Mouse (Mus musculus) kidney, adult 18-20 months (tissue): Measurements from ENCODE around the gene Surf4.

Experiments
- DNase-seq: peaks from one replicate; pipeline ENCODE4 v3.0.0; 2021

The Surf4 gene

DNA sequence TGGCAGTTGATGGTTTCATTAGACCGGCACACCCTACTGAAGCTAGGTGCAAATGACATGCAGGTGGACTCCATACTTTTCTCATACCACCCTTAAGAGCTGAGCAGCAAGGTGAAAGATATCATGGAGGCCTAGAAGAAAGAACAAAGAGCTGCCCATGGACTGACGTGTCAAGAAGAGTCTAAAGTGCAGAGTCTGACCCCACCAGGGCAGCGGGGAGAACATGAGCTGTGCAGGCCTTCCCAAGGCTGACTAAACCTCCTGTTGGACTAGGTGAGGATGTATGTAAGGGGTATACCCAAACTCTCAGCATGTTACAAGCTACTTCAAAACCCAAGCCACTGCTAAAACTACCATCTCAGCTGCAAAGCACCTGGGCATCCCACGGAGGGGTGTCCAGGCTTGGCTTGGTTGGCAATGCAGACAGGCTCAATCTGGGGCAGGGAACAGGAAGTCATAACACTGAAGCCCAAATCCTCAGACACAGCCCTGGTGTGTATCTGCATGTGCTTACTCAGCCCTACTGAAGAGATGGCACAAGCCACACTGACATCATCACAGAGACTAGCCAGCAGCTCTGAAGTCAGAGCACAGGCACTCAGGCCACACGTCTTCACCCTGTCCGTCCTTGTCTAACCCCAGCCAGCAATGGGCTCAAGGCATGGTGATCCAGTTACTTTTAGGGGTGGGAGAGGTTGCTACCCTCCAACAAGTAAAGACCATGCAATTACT, 5.8 kb downstream of the Surf4 start:
- no peak for DNase-seq

DNA sequence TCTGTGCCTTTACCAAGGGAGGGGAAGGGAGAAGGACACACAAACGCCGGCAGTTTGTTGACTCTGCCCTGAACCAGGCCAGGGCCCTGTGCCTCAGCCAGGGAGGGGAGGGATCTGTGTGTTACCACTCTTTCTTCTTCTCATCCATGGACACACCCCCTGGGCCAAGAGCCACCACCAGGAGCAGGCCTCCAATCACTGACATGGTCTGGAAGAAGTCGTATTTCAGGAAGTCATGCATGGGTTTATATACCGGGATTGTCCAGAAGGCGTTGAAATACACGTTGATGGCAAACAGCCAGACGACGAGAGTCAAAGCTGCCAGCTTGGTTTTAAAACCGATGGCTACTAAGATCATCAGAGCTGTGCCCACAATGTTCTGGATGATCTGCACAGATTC, 11.9 kb downstream of the Surf4 start:
- DNase-seq = peak; percentile 52

DNA sequence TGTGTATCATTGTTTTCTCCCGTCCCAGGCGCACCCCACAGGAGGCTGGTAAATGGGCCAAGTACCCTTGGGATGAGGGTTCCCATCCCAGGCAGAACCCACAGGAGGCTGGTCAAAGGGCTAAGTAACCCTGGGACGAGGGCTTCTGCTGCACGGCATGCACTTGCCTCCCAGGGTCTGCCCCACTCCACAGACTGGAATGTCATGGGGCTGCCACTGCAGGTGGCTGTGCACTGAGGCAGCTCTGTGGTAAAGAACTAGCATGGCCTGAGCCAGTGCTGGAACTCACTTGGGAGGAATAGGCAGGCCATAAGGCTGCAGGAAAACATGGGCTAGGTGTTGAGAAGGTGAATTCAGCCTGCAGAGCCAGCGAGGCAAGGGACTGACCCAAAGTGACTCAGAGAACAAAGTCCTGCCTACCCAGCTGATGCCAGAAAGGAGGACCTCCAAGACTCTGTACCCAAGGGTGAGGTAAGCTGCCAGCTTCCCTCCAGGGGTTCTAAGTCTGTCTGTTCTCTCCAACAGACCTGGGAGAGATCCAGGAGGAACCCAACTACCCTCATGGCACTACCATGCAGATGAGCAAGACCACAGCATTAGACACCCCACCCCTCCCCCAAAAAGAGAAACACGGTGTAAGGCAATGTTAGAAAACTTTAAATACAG, 13.4 kb downstream of the Surf4 start:
- DNase-seq = peak; percentile 54

DNA sequence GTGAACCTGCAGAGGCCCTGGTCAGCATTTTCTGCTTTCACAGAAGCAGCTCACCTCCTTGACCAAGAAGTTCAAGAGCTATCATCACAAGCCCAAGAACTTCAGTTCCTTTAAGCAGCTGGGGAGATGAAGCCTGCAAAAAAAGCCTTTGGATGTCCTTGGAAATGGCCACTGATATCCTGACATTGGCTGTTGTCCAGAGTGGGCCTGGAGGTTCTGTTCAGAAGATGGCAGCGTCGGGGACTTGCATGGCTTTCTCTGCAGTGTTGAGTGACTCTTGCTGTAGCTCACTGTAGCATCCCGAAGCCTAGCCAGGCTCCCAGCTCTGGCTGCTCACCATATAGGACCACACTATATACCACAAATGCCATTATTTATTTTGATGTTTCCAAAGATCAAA, 14.0 kb downstream of the Surf4 start:
- no peak for DNase-seq

DNA sequence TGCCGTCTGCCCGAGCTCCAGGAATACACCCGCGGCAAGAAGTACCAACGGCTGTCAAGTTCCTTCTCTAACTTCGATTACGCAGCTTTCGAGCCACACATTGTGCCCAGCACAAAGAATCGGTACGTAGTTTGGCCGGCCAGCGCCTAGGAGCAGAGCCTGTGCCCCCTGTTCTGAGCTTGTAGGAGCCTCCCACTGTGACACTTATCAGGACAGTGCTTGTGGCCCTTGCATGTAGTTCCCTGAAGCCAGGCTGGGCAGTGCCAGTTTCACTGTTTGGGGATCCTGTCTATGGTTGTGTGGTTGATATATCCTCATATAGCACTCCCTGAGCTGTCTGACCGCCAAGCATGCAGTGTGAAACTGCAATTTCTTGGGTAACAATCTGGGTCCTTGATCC, 17.0 kb downstream of the Surf4 start:
- no peak for DNase-seq

DNA sequence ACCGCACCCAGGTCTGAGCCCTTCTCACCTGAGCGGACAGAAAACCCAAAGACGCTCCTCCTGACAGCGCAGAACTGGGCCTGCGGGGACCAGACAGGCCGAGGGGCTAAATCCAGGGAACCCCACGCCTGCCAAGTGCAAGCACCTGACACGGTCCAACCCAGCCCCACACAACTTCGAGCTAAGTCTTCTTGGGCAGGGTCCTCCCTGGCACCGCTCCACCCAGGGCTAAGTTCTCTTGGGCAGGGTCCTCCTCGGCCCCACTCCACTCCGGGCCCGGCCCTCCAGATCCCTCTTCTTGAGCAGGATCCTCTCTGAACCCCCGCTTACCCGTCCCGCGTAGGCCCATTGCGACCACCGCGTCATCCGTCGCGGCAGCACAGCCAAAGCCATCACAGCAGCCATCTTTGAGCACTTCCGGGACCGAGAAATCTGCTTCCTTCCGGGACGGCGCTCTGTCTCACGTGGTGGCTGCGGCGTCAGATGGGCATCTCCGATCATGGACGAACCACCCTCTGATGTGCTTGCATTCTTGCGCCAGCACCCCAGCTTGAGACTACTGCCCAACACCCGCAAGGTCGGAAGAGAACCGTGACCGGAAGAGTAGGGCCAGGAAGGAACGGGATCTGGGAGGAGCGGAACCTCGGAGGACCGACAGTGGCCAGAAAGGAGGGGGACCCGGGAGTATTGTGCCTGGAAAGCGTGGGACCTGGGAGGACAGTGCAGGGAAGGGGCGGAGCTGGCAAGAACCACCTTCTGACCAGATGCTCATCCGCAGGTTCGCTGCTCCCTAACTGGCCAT, 17.6 kb downstream of the Surf4 start, which contains the start of the genes Surf2 and Surf1:
Gene Surf2 (plus strand): TSS at position 441 of the 802 bp plus-strand sequence.
Gene Surf1 (minus strand): TSS at position 604 of the 802 bp plus-strand sequence.
- DNase-seq = peak; percentile 87

DNA sequence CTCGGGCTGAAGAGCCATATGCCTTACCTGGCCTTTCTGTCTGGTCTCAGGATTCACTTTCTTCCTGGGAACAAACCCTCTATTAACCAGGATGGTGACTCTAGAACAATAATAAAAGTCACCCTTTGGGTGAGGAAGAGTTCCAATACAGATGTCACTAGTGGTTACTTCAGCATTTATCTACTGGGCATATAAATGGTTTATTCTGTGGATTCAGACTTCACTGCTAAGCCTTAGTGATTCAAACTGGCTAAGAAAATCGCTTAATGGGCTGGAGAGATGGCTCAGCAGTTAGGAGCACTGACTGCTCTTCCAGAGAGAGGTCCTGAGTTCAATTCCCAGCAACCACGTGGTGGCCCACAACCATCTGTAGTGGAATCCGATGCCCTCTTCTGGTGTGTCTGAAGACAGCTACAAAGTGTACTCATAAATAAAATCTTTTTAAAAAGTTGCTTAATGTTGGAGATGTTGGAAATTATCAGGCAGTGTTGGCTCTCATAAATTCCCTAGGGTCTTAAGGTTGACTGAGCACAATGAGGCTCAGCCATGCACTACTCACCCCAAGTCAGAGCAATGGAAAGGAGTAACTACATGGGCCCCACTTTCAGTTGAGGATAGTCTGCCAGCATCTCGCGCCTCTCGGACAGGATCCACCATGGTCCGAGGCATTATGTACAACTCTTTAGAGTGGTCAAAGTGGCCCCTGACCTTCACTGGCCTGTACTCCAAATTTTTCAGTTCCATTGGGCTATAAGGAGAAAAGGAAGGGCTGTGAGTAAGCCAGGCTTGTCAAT, 19.4 kb downstream of the Surf4 start:
- DNase-seq = no peak

DNA sequence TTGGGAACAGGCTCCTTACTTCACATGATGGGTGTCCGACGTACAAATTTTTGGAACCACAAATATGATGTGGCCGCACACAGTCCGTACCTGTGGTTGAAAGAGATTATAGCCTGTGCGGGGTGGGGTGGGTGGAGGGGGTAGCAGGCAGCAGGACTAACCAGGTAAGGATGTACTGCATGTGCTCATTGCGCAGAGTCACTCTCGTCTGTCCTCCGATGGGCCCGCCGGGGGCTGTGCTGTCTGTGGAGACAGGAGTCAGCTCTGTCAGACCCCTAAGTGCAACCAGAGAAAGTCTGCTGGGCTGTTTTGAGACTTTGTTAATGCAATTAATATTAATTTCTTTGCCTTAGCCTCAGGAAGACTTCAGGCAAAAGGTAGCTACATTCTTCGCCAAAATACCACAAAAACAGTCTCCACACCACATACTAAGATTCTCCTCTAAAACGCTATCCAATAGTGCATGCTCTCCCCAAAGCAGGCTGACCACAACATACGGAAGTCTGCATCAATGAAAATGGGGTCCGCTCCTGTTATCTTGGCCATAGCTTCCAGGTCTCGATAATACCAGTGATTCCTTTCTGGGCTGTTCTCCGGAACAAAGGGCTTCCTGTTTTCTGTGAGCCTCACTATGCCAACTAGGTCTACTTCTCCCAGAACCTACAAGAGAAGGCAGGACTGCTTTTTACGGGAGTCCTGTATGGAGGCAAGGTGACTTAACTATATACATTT, 20.1 kb downstream of the Surf4 start:
- DNase-seq = no peak

DNA sequence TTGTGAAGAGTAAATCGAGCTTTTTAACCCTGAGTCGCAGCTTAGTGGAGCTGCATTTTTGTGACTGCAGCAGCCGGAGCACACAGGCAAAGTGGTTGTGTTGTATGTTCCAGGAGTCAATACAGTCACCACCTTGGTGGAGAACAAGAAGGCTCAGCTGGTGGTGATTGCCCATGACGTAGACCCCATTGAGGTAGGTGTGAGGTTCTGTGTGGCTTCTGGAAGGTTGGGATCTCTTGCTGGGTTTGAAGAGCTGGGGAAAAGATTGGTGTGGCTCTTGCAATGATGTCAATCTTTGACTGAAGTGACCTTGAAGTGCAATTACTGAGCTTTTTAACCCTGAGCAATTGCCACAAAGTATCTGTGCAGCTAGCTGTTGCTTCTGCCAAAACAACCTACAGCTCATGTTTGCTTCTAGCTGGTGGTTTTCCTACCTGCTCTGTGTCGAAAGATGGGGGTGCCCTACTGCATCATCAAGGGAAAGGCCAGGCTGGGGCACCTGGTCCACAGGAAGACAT, 21.4 kb downstream of the Surf4 start:
- DNase-seq = no peak

DNA sequence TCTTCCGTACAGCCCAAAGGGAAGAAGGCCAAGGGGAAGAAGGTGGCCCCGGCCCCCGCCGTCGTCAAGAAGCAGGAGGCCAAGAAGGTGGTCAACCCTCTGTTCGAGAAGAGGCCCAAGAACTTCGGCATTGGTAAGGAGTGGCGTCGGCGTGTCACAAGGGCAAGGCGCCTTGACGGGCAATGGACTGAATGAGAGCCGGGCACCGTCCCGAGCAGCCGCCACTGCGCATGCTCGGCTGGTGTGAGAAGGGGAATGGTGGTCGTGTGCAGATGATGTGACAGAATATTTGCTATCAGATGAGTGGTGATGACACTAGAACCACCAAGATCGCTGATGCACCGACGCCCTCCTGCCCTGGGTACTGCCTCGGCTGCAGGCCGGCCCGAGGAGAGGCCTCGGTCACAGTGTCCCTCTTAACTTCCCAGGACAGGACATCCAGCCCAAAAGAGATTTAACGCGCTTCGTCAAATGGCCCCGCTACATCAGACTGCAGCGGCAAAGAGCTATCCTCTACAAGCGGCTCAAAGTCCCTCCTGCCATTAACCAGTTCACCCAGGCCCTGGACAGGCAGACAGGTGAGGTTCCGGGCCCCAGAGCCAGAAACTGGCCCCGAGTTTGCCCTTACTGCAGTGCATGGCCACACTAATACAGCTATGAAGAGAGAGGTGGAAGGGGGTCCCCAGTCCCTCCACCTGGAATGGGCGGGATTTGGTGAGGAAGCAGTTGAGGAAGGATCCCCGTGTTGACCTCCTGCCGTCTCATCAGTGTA, 22.5 kb downstream of the Surf4 start:
- DNase-seq = no peak

DNA sequence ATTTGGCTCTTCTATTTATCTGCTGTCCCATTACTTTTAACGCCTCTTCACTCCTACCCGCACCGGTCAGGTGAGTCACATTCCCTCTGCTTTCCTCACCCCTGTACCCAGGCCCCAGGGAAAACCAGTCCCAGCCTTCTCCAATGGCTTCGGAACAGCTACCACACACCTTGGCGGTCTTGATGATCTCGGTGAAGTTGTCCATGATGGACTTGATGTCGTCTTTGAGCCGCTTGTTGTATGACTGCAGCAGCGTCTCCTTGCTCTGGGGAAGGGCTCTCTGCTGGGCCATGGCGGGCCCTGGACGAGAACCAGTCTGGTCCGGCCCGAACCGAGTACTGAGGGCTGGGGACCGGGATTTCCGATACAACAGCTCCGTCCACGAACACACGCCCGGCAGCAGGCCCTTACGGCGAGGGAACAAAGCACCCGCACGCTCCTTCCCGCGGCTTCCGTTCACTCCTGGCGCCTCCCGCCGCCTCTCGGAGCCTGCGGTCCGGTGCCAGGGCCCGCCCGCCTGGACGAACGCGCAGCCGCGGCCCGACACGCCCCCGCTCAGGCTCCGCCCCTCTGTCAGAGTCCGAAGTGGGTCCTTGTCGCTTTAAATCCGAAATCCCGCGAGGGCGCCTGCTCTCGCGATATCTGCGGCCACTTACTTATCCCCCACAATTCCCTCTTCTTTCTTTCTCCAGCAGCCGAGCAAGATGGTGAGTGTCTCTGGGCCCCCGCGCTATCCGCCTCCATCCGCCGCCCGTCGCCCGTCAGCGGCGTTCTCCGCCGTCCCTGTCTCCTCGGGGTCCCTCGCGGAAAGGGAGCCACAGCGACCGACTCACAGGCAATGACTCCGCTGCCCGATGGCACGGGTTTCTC, 23.4 kb downstream of the Surf4 start, which contains the start of the genes Med22 and Rpl7a:
Gene Med22 (minus strand): TSS at position 554 of the 870 bp plus-strand sequence.
Gene Rpl7a (plus strand): TSS at position 641 of the 870 bp plus-strand sequence.
- peak; percentile 100 for DNase-seq

DNA sequence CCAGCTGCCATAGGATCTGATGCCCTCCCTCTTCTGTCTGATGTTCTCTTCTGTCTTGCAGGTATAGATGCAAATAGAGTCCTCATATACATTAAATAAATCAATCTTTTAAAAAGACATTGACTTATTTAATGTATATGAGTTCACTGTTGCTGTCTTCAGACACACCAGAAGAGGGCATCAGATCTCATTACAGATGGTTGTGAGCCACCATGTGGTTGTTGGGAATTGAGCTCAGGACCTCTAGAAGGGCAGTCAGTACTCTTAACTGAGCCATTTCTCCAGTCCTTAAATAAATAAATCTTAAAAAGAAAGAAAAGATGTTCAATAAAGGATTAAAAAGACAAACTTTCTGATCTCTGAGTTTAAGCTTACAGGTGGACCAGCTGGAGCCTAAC, 24.3 kb downstream of the Surf4 start:
- DNase-seq = no peak

DNA sequence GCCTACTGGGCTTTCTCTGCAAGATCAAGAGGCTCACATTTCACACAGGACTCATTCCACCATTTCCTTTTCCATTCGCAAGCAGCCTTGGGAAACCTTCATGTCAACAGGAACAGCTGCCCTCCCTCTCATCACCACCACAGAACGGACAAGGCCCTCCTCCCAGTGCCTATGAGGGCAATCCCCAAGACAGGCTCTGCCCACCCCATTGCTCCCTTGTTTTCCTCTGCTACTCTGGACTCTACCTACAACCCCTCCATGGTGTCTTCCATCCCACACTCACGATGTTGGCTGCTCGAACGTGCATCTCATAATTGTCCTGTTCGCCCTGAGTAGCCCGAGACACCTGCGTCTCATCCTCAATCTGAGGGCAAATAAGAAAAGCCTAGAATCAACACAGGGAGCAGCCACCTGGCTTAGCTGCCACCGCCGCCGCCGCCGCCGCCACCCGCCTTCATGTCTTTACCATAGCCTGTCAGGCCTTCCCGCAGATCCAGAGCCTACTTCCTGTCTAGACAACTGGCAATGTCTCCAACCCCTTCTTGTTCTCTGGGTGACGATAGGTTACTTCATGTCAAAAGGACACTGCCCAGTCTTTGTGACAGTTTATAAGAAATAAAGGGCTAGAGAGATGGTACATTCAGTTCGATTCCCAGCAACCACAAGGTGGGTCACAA, 24.9 kb downstream of the Surf4 start:
- no peak for DNase-seq

DNA sequence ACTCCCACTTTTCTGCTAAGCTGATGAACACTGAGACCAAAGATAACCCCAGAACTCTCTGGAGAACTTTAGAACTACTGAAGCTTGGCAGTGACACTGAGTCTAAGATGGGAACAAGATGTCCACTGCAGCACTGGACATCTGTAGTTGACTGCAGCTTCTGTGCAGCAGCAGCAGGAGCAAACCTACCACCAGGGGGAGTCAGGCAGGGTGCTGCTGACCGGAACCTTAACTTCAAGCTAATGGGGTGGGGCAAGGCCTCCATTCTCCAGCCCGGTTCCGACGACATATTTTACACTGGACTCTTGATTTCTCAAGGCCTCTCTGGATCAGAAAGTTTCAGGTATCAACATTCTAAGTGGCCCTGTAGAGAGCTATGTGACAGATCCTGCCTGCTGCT, 26.6 kb downstream of the Surf4 start:
- peak; percentile 59 for DNase-seq

DNA sequence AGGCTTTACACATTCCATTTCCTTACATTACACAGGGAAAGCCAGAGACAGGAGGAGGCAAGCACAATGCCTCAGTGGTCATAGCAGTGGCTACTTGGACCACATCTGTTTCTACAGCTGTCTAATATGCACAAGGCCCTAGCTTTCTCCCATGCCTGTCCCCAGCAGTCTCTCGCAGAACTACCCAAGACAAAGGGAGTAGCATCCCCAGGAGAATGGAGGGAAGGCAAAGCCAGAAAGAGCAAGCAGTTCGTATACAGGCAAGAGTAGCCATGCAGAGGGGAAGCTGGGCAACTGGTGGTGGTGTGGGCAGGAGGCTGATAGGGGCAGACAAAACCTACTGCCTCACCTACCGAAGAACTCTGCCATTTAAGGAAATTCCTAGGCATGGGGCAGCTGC, 27.3 kb downstream of the Surf4 start:
- DNase-seq = no peak

DNA sequence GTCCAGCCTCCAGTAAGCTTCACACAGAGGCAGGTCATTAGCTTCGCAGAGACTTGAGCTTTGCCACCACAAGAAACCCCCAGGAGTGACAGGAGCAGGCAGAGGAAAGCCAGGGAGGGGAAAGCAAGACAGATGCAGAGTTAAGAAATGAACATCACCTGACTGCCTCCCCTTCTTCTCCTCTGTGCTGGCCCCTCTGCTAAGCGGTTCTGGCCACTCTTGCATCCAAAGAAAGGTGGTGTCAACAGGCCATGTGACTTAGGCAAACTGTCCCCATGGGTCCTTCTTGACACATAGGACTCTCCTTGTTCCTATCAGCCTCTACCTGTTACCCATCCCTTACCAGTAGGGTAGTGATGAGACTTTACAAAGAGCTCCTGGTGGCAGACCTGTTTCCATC, 27.8 kb downstream of the Surf4 start:
- no peak for DNase-seq

DNA sequence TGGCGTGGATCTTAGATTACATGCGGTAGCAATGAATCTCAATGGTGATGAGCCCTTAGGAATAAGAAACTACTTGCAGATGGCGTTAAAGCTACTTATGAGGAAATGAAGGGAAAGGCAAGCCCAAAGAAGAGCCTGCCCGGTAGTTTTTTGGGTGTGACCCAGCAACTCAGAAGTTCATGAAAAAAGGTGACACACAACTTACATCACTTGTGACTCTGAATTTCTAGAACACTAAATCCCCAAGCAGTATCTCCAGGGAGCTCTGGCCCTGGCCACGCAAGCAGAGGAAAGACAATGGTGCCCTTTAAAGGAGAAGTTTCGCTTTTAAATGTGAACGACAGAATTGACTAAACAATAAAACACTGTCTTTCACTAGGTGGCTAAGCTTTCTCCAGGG, 30.4 kb downstream of the Surf4 start:
- no peak for DNase-seq

DNA sequence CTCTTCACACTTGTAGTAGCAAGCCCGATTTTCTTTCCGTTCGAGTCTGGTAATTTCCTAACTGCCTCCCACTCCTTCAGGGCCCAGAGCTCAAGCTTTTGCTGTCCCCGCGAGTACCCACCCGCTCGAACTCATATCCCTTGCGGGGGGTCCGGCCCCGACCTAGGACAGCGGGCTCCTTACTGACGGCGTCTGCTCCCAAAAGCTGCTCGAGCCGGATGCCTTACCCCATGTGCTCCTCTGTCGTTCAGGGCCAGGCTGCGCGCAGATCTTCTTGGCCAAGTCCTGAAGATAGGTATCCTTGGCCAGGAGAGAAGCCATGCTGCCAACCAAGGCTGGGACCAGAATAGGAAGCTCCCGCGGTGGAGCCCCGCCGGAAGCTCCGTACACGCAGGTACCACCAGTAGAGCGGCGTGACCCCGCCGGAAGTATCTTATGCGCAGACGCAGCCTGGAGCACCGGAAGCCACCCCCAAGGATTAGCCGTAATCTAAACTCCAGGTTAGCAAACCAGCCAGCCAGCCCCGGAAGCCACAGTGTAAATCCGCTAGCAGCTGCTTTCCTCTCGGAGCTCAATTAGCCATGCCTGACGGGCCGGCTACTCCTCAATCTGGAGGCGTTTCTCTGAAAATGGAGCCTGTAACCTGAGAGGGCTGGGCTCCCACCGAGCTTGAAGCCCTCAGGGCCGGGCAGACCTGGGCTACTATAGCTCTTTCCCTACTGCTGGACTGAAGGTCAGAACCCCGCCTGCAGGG, 31.1 kb downstream of the Surf4 start, which contains the start of gene Surf6:
Gene Surf6 (minus strand): TSS at position 413 of the 754 bp plus-strand sequence.
- peak; percentile 96 for DNase-seq
